Mouse (Mus musculus): ENCODE data around the gene Brms1. TPM values are rescaled to one million over a fixed set of nuclear protein-coding genes. Genes with fewer than 3 reads are reported as not detected.

Brms1 gene
- polyA plus RNA-seq, 1 experiment from 2014 or later: 36.7 TPM

GRCm38 (mm10) chr19:5017611-5018010 lies 23.5 kb upstream of the Brms1 start:
- Histone ChIP-seq H3K27ac (no peak overlapping the region), H3K4me1 (peaks cover 11% of the 10 kb centered on the region), H3K27me3 (no peaks in the 10 kb centered on the region), H3K4me2 (replicated peaks) (no peak overlapping the region), H3K36me3 (no peaks in the 10 kb centered on the region), H3K9ac (no peak overlapping the region), H3K9me3 (no peaks in the 10 kb centered on the region), H3K4me3 (no peak overlapping the region)
- ATAC-seq (ENCODE audit: low FRiP score, low read depth): 0 out of 2 replicates have a peak, but pooled peaks have one; percentile 20
- WGBS: 81% methylated on average over 4 of the region's 4 CpGs

GRCm38 (mm10) chr19:5018191-5018590 lies 23.0 kb upstream of the Brms1 start:
- no peak for ATAC-seq (ENCODE audit: low FRiP score, low read depth)

DNA sequence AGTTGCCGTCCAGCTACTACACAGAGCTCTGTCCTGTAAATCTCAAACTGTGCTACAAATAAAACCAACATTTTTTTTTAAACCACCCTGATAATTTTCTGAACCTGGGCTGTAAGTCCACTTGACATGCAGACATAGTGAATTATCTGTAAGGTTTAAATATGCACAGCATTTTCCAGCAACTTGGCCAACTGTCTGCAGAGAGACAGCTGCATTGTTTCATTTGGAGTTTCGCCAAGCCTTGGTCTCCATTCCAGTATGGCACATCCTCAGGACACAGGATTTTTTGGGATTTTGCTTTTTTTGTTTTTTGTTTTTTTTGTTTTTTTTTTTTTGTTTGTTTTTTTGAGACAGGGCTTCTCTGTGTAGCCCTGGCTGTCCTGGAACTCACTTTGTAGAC lies 19.7 kb upstream of the Brms1 start:
- Histone ChIP-seq H3K36me3 (no peaks in the 10 kb centered on the region; the same call in 1 of the 2 replicates), H3K9ac (no peak overlapping the region), H3K4me2 (replicated peaks) (no peak overlapping the region), H3K9me3 (no peaks in the 10 kb centered on the region), H3K27ac (no peak overlapping the region), H3K4me3 (no peak overlapping the region), H3K27me3 (no peaks in the 10 kb centered on the region), H3K4me1 (peaks cover 11% of the 10 kb centered on the region)
- ATAC-seq (ENCODE audit: low FRiP score, low read depth): no peak
- 83% methylated on average over 2 of the region's 2 CpGs for WGBS

More at GRCm38 (mm10) chr19:5018191-5018590, 23.0 kb upstream of the Brms1 start:
- H3K36me3 ChIP-seq: no peaks in the 10 kb centered on the region
- no peak overlapping the region for H3K27ac ChIP-seq
- H3K4me3 ChIP-seq: no peak overlapping the region
- no peaks in the 10 kb centered on the region for H3K9me3 ChIP-seq
- peaks cover 11% of the 10 kb centered on the region for H3K4me1 ChIP-seq
- H3K27me3 ChIP-seq: no peaks in the 10 kb centered on the region
- 77% methylated on average over 3 of the region's 3 CpGs for WGBS
- H3K9ac ChIP-seq: no peak overlapping the region
- no peak overlapping the region for H3K4me2 ChIP-seq (replicated peaks)

DNA sequence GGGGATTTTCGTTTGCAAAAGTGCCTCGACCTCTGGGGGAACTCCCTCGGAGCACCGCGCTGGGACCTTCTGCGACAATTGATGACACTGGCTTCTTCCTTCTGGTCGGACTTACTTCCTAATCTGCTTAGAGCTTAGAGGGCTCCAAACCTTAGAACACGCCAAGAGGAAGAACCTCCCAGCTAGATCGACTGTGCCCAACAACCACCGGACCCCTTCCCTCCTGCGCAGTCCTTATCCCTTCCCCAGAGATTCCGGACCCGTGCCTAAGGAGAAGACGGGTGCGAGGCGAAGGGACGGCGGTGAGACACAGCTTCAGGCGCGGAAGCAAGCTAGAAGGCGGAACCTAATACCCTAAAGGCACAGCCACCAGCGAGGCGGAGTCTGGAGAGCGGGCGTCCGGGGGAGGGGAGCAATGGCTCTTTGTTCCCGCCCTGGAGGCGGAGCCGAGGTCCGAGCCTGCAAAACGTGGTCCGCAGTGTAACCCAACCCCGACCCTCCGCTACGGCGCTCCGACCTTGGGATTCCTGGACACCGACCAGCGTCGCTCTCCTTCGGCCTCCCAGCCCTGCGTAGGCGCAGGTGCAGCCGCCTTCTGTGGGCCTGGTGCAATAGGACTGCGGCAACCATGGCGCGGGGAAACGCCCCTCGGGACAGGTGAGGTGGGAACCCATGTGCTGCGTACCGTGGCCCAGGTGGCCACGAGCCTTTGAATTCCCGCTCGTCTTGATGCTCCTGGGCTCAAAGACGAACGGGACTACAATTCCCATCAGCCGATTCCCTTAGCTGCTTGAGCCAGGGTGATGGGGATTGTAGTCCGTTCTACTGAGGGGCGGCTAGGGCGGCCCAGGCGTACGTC lies 17.3 kb upstream of the Brms1 start, which contains the start of gene Slc29a2:
TSS of gene Slc29a2 (plus strand) at position 240 of the 859 bp plus-strand sequence.
- H3K4me1 ChIP-seq: peaks cover 6% of the 10 kb centered on the region
- H3K36me3 ChIP-seq: peaks cover 17% of the 10 kb centered on the region
- H3K27ac ChIP-seq: peak within 1 kb of the TSS; percentile 70; the same call in 1 of the 2 replicates
- peak; percentile 94 for ATAC-seq (ENCODE audit: low FRiP score, low read depth)
- H3K4me3 ChIP-seq: peak within 1 kb of the TSS; percentile 53
- no peaks in the 10 kb centered on the region for H3K9me3 ChIP-seq
- WGBS: under 1% methylated on average over 62 of the region's 62 CpGs
- H3K9ac ChIP-seq: peak within 1 kb of the TSS; percentile 78
- no peaks in the 10 kb centered on the region for H3K27me3 ChIP-seq
- H3K4me2 ChIP-seq (replicated peaks): peak within 1 kb of the TSS; percentile 81

- Histone ChIP-seq H3K27ac (no peak overlapping the region), H3K4me3 (no peak overlapping the region), H3K4me2 (replicated peaks) (no peak overlapping the region), H3K36me3 (peaks cover 39% of the 10 kb centered on the region), H3K9ac (no peak overlapping the region), H3K27me3 (no peaks in the 10 kb centered on the region), H3K9me3 (no peaks in the 10 kb centered on the region), H3K4me1 (peaks cover 6% of the 10 kb centered on the region)
- no peak for ATAC-seq (ENCODE audit: low FRiP score, low read depth)
- 89% methylated on average over 8 of the region's 8 CpGs for WGBS
Measured at GRCm38 (mm10) chr19:5026111-5026510, 15.0 kb upstream of the Brms1 start.

- no peak overlapping the region for H3K4me3 ChIP-seq
- peaks cover 8% of the 10 kb centered on the region; the same call in 1 of the 2 replicates for H3K4me1 ChIP-seq
- H3K9ac ChIP-seq: no peak overlapping the region
- no peak overlapping the region for H3K4me2 ChIP-seq (replicated peaks)
- H3K27me3 ChIP-seq: no peaks in the 10 kb centered on the region
- no peak overlapping the region for H3K27ac ChIP-seq
- 62% methylated on average over 3 of the region's 3 CpGs for WGBS
- H3K36me3 ChIP-seq: peaks cover 49% of the 10 kb centered on the region
- H3K9me3 ChIP-seq: no peaks in the 10 kb centered on the region
- no peak for ATAC-seq (ENCODE audit: low FRiP score, low read depth)
Measured at GRCm38 (mm10) chr19:5032686-5033085, 8.5 kb upstream of the Brms1 start.

DNA sequence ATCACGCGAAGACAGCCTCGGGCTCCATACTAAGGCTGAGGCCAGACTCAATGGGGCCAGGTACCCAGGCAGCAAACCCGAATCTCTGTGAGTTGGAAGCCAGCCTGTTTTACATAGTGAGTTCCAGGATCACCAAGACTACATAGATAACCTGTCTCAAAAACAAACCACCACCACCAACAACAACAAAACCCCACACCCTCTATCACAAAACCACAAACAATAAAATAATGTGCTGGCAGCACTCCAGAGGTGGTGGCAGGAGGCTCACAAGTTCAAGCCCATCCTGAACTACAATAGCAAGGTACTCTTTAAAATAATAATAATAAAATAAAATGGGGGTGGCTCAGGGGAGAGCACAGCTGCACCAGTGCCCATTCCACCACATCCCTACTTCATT lies 4.6 kb upstream of the Brms1 start:
- WGBS: 83% methylated on average over 4 of the region's 4 CpGs
- Histone ChIP-seq H3K36me3 (peaks cover 10% of the 10 kb centered on the region), H3K9ac (no peak overlapping the region), H3K27ac (no peak overlapping the region), H3K4me3 (no peak overlapping the region), H3K4me1 (peaks cover 30% of the 10 kb centered on the region), H3K27me3 (no peaks in the 10 kb centered on the region), H3K9me3 (no peaks in the 10 kb centered on the region), H3K4me2 (replicated peaks) (no peak overlapping the region)
- no peak for ATAC-seq (ENCODE audit: low FRiP score, low read depth)

DNA sequence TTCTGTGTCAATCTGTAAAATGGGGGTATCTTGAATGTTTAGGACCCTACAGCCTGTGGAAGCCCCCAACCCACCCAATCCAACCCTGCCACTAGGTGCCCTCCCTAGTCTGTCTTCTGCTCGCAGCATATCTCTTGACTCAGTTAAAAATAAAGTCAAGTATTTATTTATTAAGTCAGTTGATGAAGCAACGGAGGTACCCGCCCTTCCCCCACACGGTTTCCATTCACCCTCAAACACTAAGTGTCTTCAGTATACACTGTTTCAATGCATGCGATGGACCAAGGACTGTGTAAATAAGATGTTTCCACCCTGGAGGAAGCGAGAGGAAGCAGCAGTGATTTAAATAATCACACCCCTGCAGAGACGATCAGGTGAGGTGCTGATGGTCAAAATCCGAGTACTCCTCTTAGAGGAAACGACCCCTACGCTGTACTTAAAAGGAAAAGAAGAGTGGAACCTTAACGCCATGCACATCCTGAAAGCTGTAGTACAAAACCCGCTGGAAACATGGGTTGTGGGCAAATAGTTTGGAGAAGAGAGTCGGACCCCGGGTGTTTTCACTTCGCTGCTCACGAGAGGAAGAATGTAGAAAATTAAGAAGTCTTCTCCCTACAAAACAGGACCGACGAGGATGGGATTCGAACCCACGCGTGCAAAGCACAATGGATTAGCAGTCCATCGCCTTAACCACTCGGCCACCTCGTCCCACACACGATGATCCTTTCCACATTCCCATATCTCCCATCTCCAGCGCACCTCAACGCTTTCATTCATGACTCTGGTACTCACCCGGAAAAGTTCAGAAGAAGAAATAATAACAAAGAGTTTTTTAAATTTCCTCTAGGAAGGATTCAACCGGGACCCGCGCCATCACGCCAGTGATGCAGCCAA lies 3.2 kb upstream of the Brms1 start:
- Histone ChIP-seq H3K36me3 (peaks cover 8% of the 10 kb centered on the region), H3K9ac (peak overlapping the region; percentile 92), H3K4me2 (replicated peaks) (peak overlapping the region; percentile 99), H3K4me3 (peak overlapping the region; percentile 86), H3K27ac (peak overlapping the region; percentile 84), H3K9me3 (no peaks in the 10 kb centered on the region), H3K27me3 (no peaks in the 10 kb centered on the region), H3K4me1 (peaks cover 37% of the 10 kb centered on the region)
- 5% methylated on average over 32 of the region's 32 CpGs for WGBS
- peak; percentile 46 for ATAC-seq (ENCODE audit: low FRiP score, low read depth)

DNA sequence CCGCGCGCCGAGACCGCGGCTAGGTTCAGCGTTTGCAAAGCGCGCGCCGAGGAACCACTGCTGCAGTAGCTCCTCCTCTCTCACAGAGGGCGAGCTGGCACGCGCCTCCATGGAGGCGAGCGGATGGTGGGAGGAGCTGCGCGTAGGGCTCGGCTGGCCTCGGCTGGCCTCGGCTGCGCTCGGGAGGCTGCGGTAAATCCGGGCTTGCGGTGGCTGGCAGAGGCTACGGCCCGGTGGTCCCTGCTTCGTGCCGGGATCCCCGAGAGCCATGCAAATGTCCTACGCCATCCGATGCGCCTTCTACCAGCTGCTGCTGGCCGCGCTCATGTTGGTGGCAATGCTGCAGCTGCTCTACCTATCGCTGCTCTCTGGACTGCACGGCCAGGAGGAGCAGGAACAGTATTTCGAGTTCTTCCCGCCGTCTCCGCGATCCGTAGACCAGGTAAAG lies 2.4 kb upstream of the Brms1 start, which contains the start of the genes B4gat1 and AC124502.3:
TSS of gene B4gat1 (plus strand) at position 118 of the 448 bp plus-strand sequence.
TSS of gene AC124502.3 (plus strand) at position 183 of the 448 bp plus-strand sequence.
- ATAC-seq (ENCODE audit: low FRiP score, low read depth): peak; percentile 90
- Histone ChIP-seq H3K27me3 (no peaks in the 10 kb centered on the region), H3K4me3 (peak within 1 kb of the TSS; percentile 86), H3K27ac (peak within 1 kb of the TSS; percentile 84), H3K36me3 (peaks cover 12% of the 10 kb centered on the region), H3K4me2 (replicated peaks) (peak within 1 kb of the TSS; percentile 99), H3K4me1 (peaks cover 37% of the 10 kb centered on the region), H3K9ac (peak within 1 kb of the TSS; percentile 92), H3K9me3 (no peaks in the 10 kb centered on the region)
- under 1% methylated on average over 42 of the region's 44 CpGs for WGBS

DNA sequence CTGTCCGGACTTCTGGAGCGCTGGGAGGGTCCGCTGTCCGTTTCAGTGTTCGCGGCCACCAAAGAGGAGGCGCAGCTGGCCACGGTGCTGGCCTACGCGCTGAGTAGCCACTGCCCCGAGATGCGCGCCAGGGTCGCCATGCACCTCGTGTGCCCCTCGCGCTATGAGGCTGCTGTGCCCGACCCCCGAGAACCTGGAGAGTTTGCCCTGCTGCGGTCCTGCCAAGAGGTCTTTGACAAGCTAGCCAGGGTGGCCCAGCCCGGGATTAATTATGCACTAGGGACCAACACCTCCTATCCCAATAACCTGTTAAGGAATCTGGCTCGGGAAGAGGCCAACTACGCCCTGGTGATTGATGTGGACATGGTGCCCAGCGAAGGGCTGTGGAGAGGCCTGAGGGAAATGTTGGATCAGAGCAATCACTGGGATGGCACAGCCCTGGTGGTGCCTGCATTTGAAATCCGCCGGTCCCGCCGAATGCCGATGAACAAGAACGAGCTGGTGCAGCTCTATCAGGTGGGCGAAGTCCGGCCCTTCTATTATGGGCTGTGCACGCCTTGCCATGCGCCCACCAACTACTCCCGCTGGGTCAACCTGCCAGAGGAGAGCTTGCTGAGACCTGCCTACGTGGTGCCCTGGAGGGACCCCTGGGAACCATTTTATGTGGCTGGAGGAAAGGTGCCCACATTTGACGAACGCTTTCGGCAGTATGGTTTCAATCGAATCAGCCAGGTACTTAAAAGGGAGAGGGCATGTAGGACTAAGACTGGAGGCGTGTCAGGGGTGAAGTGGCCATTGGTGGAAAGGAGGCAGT lies 1.6 kb upstream of the Brms1 start:
- no peak overlapping the region for H3K27ac ChIP-seq
- H3K27me3 ChIP-seq: no peaks in the 10 kb centered on the region
- no peaks in the 10 kb centered on the region for H3K9me3 ChIP-seq
- peaks cover 37% of the 10 kb centered on the region for H3K4me1 ChIP-seq
- H3K9ac ChIP-seq: peak overlapping the region; percentile 92
- peaks cover 17% of the 10 kb centered on the region for H3K36me3 ChIP-seq
- 11% methylated on average over 41 of the region's 41 CpGs for WGBS
- H3K4me2 ChIP-seq (replicated peaks): peak overlapping the region; percentile 99
- ATAC-seq (ENCODE audit: low FRiP score, low read depth): peak; percentile 10; the same call in 1 of the 2 replicates
- H3K4me3 ChIP-seq: peak overlapping the region; percentile 86

GRCm38 (mm10) chr19:5041588-5041987 lies 434 bp downstream of the Brms1 start:
- H3K9me3 ChIP-seq: no peaks in the 10 kb centered on the region
- no peak overlapping the region for H3K27ac ChIP-seq
- ATAC-seq (ENCODE audit: low FRiP score, low read depth): no peak
- H3K4me3 ChIP-seq: peak overlapping the region; percentile 86
- 1% methylated on average over 16 of the region's 16 CpGs for WGBS
- H3K4me2 ChIP-seq (replicated peaks): peak overlapping the region; percentile 99
- no peaks in the 10 kb centered on the region for H3K27me3 ChIP-seq
- peak overlapping the region; percentile 87 for H3K9ac ChIP-seq
- H3K4me1 ChIP-seq: peaks cover 37% of the 10 kb centered on the region
- peaks cover 24% of the 10 kb centered on the region for H3K36me3 ChIP-seq
